Mouse (Mus musculus) Patski (cell line): ENCODE data around the gene Col26a1. TPM values are rescaled to one million over a fixed set of nuclear protein-coding genes. Genes with fewer than 3 reads are reported as not detected.
A peak's percentile ranks its signal among the peaks of the same experiment; 100 is the strongest.

Experiments
- ATAC-seq: fragments of 100-300 bp; one replicate; pipeline ENCODE4 v1.8.0; 2021
- CTCF ChIA-PET: fragments of 350-600 bp; sonication (Branson Sonifier 250); formaldehyde crosslinking; loops from one replicate; lab custom pipeline; 2022; ENCODE audit warnings: inconsistent platforms; lab: Charles Lee
- POLR2A ChIA-PET: fragments of 350-600 bp; sonication (Branson Sonifier 250); formaldehyde crosslinking; loops from one replicate; lab custom pipeline; 2022; ENCODE audit warnings: antibody characterized with exemption, inconsistent platforms; lab: Charles Lee
- DNase-seq: peaks from one replicate; pipeline ENCODE4 v3.0.0-alpha.2; 2011; ENCODE audit warnings: low read depth, low spot score
- H3K27me3 ChIP-seq: fragments of 371-371 bp; one replicate; pipeline ENCODE4 v1.5.1; 2021
- CTCF ChIP-seq: fragments of 100-300 bp; IDR thresholded peaks from one replicate; pipeline ENCODE4 v1.5.1; 2021
- in situ Hi-C: fragments of 300-500 bp; cut with MboI; formaldehyde crosslinking; loops from 3 replicates; pipeline ENCODE4 v1.11.1; 2018; ENCODE audit warnings: low pct_unique_long_range_greater_than_20kb, mixed read lengths
- polyA plus RNA-seq: library from polyadenylated mRNA; unstranded; gene quantifications from one replicate; pipeline ENCODE4 v1.2.3, GENCODE M21; 2021

The Col26a1 gene
- polyA plus RNA-seq, 1 experiment from 2014 or later = 0.09 TPM

DNA sequence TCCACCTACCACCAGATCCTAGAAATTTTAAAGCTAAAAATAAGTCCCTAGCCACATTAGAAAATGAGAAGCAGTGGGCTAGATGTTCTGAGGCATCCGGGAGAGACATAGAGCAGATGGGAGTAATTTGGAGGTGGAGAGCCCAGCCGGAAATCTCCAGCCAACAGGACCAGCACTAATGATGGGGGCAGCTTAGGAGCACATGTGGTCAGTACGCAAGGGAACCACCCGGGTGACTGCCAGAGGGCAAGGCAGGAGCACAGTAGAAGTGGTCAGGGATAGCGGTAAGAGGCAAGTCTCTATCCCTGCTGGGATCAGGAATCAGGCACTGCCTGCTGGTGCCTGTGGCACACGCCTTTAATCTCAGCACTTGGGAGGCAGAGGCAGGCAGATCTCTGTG, 32.3 kb downstream of the Col26a1 start:
- DNase-seq = no peak
- no peak for ATAC-seq
- ChIA-PET POLR2A (no interaction called here), CTCF (no interaction called here)
- peaks cover 8% of the 10 kb centered on the region for H3K27me3 ChIP-seq
- in situ Hi-C loops = no loop called here
- no peak for TF ChIP-seq CTCF

DNA sequence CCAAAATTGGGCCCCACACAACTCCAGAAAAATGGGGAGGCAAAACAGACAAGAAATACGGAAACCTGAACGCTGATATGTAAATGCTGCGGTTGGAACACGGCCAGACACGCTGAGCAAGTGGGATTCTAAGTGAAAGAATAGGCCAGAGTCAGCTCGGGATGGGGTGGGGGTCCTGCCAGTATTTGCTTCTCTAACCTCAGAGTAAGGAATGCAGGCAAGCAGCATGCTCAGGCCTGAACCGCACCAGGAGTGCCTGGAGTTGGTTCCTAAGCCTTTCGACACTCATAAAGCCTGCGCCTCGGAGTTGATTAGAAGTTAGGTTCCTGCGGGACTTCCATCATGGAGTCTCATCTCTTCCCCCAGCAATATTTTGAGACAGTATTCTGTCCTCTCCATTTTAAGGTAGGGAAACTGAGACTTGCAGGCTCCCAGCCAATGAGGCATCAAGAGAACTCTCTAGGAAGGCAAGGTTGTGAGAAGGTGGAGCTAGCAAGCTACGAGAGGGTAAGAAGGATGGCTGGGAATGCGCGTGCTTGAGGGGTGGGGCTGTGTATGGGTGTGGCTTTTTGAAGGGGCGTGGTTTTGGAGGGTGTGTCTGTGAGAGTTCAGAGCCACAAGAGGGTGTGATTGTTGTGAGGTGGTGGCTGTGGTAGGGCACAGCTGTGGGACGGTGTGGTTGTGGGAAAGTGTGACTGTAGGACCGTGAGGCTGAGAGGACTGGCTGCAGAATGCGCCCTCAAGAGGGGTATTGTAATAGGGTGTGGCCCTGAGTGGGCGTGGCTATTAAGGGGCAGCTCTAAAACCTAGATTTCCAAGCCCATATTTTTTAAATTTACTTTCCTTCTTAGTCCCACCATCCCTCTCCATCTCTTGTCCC, 36.4 kb downstream of the Col26a1 start:
- ChIA-PET CTCF (interaction anchor here (1.7 kb wide), 1 partner anchor 52 kb away, joined by 3 read pairs; no protein-coding TSS in a partner anchor), POLR2A (no interaction called here)
- TF ChIP-seq CTCF = no peak
- DNase-seq = no peak
- in situ Hi-C loops = no loop called here
- peaks cover 11% of the 10 kb centered on the region for H3K27me3 ChIP-seq
- peak; percentile 34 for ATAC-seq

- H3K27me3 ChIP-seq = peaks cover 18% of the 10 kb centered on the region
- in situ Hi-C loops = no loop called here
- ChIA-PET POLR2A (no interaction called here), CTCF (no interaction called here)
- no peak for TF ChIP-seq CTCF
- no peak for ATAC-seq
- no peak for DNase-seq
These were observed 39.1 kb downstream of the Col26a1 start for GRCm38 (mm10) chr5:136843930-136844329.

DNA sequence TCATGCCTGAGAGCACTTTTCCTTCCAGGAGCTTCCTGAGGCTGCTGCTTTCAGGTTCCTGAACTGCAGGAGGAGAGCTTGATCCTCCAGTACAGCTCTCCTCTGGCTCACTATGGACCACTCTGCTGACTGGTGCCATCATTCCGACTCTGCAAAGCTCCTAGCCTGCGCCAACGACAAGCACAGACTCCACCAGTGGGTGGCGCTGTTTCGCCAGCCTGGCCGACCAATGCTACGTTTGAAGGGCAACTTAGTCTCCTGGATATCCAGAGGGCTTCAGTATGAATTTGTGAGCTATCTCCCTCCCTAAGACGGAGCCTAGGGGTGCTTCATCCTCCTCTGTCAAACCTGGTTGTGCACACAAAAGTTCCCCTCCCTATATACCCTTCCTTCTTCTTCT, 43.0 kb downstream of the Col26a1 start:
- ATAC-seq (no peak), DNase-seq (no peak)
- in situ Hi-C loops = no loop called here
- ChIA-PET CTCF (interaction anchor here (0.9 to 1.9 kb wide), 6 partner anchors 9 to 69 kb away, joined by 3 to 5 read pairs (median 3); no protein-coding TSS in a partner anchor), POLR2A (no interaction called here)
- TF ChIP-seq CTCF = peak; percentile 82
- H3K27me3 ChIP-seq = peaks cover 37% of the 10 kb centered on the region

DNA sequence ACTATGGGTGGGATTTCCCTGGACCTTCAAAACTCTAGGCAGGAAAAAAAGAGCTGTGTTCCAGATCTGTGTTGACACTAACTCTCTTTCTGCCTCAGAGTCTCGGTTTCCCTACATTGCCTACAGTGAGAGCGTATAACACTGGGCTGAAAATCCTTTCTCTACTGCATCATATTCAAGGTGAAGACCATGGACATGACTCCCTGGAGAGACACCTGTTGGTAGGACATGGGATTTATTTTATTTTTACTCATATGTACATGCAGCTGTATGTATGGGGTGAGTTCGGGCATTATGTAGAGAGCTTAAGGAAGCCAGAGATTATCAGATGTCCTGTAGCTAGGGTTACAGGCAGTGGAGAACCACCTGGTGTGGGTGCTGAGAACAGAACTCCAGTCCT, 50.0 kb downstream of the Col26a1 start:
- POLR2A ChIA-PET = no interaction called here
- no peak for DNase-seq

DNA sequence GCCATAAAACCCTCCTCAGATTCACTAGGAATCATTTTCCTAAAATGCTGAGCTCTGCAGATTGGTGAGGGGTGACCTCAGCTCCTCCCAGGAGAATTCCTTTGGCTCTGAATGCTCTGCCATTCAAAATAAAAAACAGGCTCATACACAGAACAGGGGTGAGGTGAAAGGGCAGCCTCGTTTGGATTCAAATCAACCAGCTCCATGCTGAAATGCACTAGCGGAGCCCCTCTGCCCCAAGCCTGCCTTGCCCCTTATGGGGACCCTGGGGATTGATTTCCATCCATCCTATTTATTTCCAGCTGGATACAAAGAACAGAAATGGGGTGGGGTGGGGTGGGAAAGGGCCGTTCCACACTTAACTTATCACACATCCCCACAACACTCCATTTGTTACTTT, 52.9 kb downstream of the Col26a1 start:
- no peak for DNase-seq
- TF ChIP-seq CTCF = no peak
- in situ Hi-C loops = no loop called here
- ChIA-PET POLR2A (no interaction called here), CTCF (no interaction called here)
- peaks cover 23% of the 10 kb centered on the region for H3K27me3 ChIP-seq
- ATAC-seq = no peak

More for the DNA sequence above, 50.0 kb downstream of the Col26a1 start:
- H3K27me3 ChIP-seq = peaks cover 41% of the 10 kb centered on the region
- CTCF ChIA-PET = no interaction called here
- no peak for ATAC-seq
- in situ Hi-C loops = no loop called here
- TF ChIP-seq CTCF = no peak

GRCm38 (mm10) chr5:136821971-136822370, 61.0 kb downstream of the Col26a1 start:
- TF ChIP-seq CTCF = no peak
- ATAC-seq = no peak
- POLR2A ChIA-PET = no interaction called here

DNA sequence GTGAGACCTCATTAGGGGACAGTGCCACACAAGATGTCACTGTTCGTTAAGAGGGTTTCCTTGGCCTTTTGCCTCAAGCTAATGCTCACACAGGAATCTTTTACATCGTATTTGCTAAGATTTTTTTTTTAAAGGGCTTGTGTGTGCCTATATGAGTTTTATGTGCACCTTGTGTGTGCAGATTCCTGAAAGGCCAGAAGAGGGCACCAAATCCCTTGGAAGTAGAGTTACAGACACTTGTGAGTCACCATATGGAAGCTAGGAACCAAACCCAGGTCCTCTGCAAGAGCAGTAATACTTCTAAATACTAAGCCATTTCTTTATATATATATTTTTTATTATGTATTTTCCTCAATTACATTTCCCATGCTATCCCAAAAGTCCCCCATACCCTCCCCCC, 62.1 kb downstream of the Col26a1 start:
- CTCF ChIA-PET = no interaction called here
- no peak for TF ChIP-seq CTCF
- DNase-seq (no peak), ATAC-seq (no peak)
- POLR2A ChIA-PET = interaction anchor here (0.6 kb wide), 1 partner anchor 100 kb away, joined by 5 read pairs; no protein-coding TSS in a partner anchor
- in situ Hi-C loops = loop anchor here (25.0 kb wide), 1 partner anchor 741 kb away; the partner anchor contains the start of genes Actl6b and Tfr2
- H3K27me3 ChIP-seq = no peaks in the 10 kb centered on the region

More at GRCm38 (mm10) chr5:136821971-136822370, 61.0 kb downstream of the Col26a1 start:
- CTCF ChIA-PET = no interaction called here
- no peaks in the 10 kb centered on the region for H3K27me3 ChIP-seq
- no peak for DNase-seq
- in situ Hi-C loops = loop anchor here (25.0 kb wide), 1 partner anchor 740 kb away; the partner anchor contains the start of genes Actl6b and Tfr2

DNA sequence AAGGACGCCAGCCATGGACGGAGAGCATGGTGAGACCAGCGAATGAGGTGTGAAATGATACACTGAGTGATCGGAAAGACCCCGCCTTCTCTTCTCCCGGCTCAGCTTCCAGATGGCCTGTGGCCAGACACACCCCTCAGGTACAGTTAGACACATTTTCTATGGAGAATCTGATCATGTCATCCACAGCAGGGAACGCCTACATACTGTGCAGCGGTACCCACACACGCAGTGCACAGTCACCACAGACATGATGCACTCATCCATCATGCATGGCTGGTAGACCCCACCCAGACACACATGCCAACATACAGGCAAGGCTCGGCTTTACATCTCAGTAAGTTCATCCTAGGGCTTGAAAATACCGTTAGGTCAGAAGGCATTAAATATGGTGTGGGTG, 63.3 kb downstream of the Col26a1 start:
- ATAC-seq (no peak), DNase-seq (no peak)
- in situ Hi-C loops = loop anchor here (25.0 kb wide), 1 partner anchor 743 kb away; the partner anchor contains the start of genes Actl6b and Tfr2
- POLR2A ChIA-PET = no interaction called here
- H3K27me3 ChIP-seq = peaks cover 5% of the 10 kb centered on the region
- TF ChIP-seq CTCF = no peak
- CTCF ChIA-PET = no interaction called here

GRCm38 (mm10) chr5:136810539-136811374, 72.3 kb downstream of the Col26a1 start:
- ChIA-PET POLR2A (no interaction called here), CTCF (no interaction called here)
- TF ChIP-seq CTCF = no peak
- DNase-seq = no peak
- H3K27me3 ChIP-seq = peaks cover 36% of the 10 kb centered on the region
- in situ Hi-C loops = loop anchor here (25.0 kb wide), 1 partner anchor 752 kb away; the partner anchor contains the start of genes Actl6b and Tfr2
- no peak for ATAC-seq
